Mouse (Mus musculus) kidney, embryonic 15.5 days (tissue): ENCODE results near the gene Crk. TPM values are rescaled to one million over a fixed set of nuclear protein-coding genes. Genes with fewer than 3 reads are reported as not detected.
"Not testable (repeated sequence)": the region's sequence is repeated elsewhere in the genome, so short reads cannot be mapped to it uniquely, and the experiment has no call there.

Experiments
- ATAC-seq: fragments of 200-750 bp; cut with Nextera tagmentation; replicated peaks from 2 replicates; pipeline ENCODE4 v1.8.0; 2017; ENCODE audit warnings: moderate TSS enrichment; ENCODE audit not compliant: low FRiP score
- H3K27ac ChIP-seq: fragments of 300-500 bp; sonication (generic); 2 replicates; pipeline ENCODE4 v1.5.1; 2015; ENCODE audit warnings: mild to moderate bottlenecking, inconsistent platforms
- H3K27me3 ChIP-seq: fragments of 300-500 bp; sonication (generic); 2 replicates; pipeline ENCODE4 v1.6.1; 2015; ENCODE audit warnings: inconsistent platforms
- H3K36me3 ChIP-seq: fragments of 300-500 bp; sonication (generic); 2 replicates; pipeline ENCODE4 v1.6.1; 2015; ENCODE audit warnings: inconsistent platforms
- H3K4me1 ChIP-seq: fragments of 300-500 bp; sonication (generic); 2 replicates; pipeline ENCODE4 v1.6.1; 2015; ENCODE audit warnings: inconsistent platforms
- H3K4me2 ChIP-seq: fragments of 300-500 bp; sonication (generic); 2 replicates; pipeline ENCODE4 v1.6.1; 2015; ENCODE audit warnings: moderate library complexity, mild to moderate bottlenecking, inconsistent platforms
- H3K4me3 ChIP-seq: fragments of 300-500 bp; sonication (generic); replicated peaks from 2 replicates; pipeline ENCODE4 v1.5.1; 2015; ENCODE audit warnings: mild to moderate bottlenecking, inconsistent platforms
- H3K9ac ChIP-seq: fragments of 300-500 bp; sonication (generic); 2 replicates; pipeline ENCODE4 v1.6.1; 2015; ENCODE audit warnings: mild to moderate bottlenecking, inconsistent platforms
- H3K9me3 ChIP-seq: fragments of 300-500 bp; sonication (generic); replicated peaks from 2 replicates; pipeline ENCODE4 v1.6.1; 2016; ENCODE audit warnings: inconsistent platforms
- WGBS: fragments of 180-500 bp; shearing (Covaris S2); methylation state at CpG from one replicate; pipeline ENCODE4 v1.1.7; 2015; ENCODE audit warnings: mixed read lengths; 5-methylcytosine and 5-hydroxymethylcytosine counted together
- polyA plus RNA-seq: library from polyadenylated mRNA; unstranded; fragments of >200 nt; fragmentation: Nextera tagmentation; extraction: Ambion mirVana; gene quantifications from 2 replicates; pipeline ENCODE4 v1.2.1, GENCODE M21; 2015

The Crk gene
- polyA plus RNA-seq, 1 experiment from 2014 or later = 119 TPM

DNA sequence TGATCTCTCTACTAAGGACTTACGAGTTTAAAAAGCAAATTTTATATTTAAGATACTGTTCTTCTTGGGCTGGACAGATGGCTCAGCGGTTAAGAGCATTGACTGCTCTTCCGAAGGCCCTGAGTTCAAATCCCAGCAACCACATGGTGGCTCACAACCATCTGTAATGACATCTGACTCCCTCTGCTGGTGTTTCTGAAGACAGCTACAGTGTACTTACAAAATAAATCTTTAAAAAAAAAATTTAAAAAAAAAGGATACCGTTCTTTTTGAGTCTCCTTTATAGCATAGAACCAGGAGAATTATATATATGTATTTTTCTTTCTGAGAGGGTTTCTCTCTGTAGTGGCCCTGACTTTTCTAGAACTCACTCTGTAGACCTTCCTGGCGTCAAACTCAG, 21.5 kb downstream of the Crk start:
- 95% methylated on average over 5 of the region's 5 CpGs for WGBS
- no peak for ATAC-seq
- Histone ChIP-seq H3K4me2 (no peak overlapping the region), H3K4me3 (no peak overlapping the region), H3K36me3 (peaks cover 89% of the 10 kb centered on the region), H3K27me3 (no peaks in the 10 kb centered on the region), H3K4me1 (no peaks in the 10 kb centered on the region), H3K9me3 (no peaks in the 10 kb centered on the region), H3K9ac (no peak overlapping the region), H3K27ac (no peak overlapping the region)

DNA sequence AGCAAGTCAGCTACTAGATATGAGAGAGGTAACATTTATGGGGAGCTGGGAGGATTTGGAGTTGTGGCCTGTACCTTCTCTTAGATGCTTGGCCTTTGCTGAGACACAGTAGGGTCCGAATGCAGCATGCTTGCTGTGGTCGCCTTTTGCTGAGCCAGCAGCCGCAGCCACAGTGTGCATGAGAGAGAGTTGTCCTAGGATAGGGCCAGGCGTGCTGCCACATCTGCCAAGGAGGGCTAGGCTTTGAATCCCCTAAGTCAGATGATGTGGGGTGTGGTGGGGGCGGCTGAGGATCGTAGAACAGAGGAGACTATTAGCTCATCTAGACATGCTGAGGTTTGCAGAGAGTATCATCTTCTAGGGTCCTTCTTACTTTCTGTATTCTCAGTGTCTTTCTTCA, 23.7 kb downstream of the Crk start:
- Histone ChIP-seq H3K9me3 (no peaks in the 10 kb centered on the region), H3K27me3 (no peaks in the 10 kb centered on the region), H3K4me1 (no peaks in the 10 kb centered on the region), H3K36me3 (peaks cover 91% of the 10 kb centered on the region), H3K4me2 (no peak overlapping the region), H3K4me3 (no peak overlapping the region), H3K9ac (no peak overlapping the region), H3K27ac (no peak overlapping the region)
- 87% methylated on average over 6 of the region's 6 CpGs for WGBS
- ATAC-seq = no peak

DNA sequence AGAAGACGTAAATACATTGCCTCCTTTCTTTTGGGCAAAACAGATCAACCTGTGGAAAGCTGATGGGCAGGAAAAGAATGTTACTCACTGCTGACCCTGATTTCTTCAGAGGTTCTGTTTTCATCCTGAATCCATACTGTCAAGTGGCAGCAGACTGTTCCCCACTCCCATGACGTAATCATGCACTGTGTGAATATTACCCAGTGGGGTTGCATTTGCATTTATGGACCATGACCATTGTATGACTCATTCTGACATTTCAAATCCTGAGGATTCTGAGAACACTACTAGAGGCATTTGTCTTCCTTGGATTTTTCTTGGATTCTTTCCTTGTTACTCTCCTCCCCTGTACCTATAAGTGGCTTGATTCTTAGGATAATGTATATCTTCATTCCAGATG, 24.7 kb downstream of the Crk start:
- Histone ChIP-seq H3K4me2 (no peak overlapping the region), H3K9me3 (no peaks in the 10 kb centered on the region), H3K36me3 (peaks cover 87% of the 10 kb centered on the region), H3K27me3 (no peaks in the 10 kb centered on the region), H3K9ac (no peak overlapping the region), H3K4me3 (no peak overlapping the region), H3K4me1 (no peaks in the 10 kb centered on the region), H3K27ac (no peak overlapping the region)
- ATAC-seq = no peak
- 90% methylated on average over 2 of the region's 2 CpGs for WGBS

DNA sequence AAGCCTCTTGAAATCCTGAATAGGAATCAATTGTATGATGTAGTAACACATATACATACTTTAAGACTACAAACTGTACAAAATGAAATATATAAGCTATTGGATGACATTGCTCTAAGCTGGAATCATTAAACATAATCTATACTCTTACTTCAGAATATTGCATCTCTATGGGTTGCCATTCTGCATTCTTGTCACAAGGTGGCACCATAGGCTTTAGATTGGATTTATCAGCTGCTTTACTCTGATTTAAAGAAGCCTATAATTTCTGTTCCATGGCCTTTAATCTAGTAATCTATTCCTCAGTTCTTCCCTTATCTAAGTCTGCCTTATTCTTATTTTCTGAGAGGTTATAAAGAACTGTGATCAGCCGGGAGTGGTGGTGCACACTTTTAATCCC, 34.9 kb downstream of the Crk start:
- no peaks in the 10 kb centered on the region for H3K36me3 ChIP-seq
- ATAC-seq = no peak
- H3K4me1 ChIP-seq = no peaks in the 10 kb centered on the region
- H3K27me3 ChIP-seq = no peaks in the 10 kb centered on the region
- H3K9ac ChIP-seq = no peak overlapping the region
- H3K27ac ChIP-seq = no peak overlapping the region
- WGBS = 95% methylated on average over 1 of the region's 1 CpGs
- no peak overlapping the region for H3K4me2 ChIP-seq
- H3K4me3 ChIP-seq = no peak overlapping the region
- peaks cover 4% of the 10 kb centered on the region; the same call in 1 of the 2 replicates for H3K9me3 ChIP-seq

DNA sequence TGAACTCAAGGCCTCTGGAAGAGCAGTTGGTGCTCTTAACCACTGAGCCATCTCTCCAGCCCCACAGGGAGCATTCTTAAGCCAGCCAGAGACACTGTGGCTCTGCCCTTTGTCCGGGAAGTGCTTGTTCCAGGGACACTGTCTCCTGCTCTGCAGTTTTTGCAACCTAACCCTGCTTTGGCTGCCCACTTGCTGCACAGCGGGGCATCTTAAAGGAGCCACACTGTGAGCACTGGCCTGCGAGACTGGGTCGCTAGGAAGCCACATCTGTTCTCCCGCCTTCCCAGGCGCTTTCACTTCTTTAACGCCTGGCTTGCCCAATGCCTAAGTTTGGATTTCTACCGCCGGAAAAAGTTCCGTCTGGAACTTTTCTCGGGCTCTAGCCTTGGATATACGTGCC, 36.5 kb downstream of the Crk start:
- 34% methylated on average over 12 of the region's 12 CpGs for WGBS
- H3K36me3 ChIP-seq = no peaks in the 10 kb centered on the region
- ATAC-seq = no peak
- H3K9ac ChIP-seq = no peak overlapping the region
- H3K4me2 ChIP-seq = no peak overlapping the region; the same call in 1 of the 2 replicates
- no peaks in the 10 kb centered on the region for H3K4me1 ChIP-seq
- H3K9me3 ChIP-seq = peaks cover 4% of the 10 kb centered on the region; the same call in 1 of the 2 replicates
- no peak overlapping the region for H3K27ac ChIP-seq
- H3K27me3 ChIP-seq = no peaks in the 10 kb centered on the region
- H3K4me3 ChIP-seq = no peak overlapping the region

DNA sequence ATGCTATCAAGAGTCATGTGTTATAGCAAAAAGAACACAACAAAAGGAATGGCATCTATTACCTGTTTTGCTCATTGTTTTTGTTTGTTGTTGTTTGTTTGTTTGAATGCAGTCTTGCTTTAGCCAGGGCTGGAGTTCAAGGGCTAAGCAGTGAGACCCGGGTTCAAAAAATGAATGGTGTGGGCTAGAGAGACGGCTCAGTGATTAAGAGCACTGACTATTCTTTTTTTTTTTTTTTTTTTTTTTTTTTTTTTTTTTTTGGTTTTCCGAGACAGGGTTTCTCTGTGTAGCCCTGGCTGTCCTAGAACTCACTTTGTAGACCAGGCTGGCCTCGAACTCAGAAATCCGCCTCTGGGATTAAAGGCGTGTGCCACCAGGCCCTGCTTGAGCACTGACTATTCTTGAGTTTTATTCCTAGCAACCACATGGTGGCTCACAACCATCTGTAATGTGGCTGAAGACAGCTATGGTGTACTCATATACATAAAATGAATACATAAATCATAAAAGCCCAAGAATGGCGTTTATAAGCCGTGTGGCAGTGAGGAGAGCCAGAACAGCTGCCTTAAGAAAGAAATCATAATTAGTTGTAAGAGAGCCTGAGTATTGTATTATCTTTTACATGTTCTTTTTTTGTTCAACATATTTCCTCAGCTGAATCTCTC, 37.7 kb downstream of the Crk start:
- peaks cover 15% of the 10 kb centered on the region for H3K9me3 ChIP-seq
- H3K27ac ChIP-seq = no peak overlapping the region
- no peaks in the 10 kb centered on the region for H3K36me3 ChIP-seq
- H3K27me3 ChIP-seq = no peaks in the 10 kb centered on the region
- no peak overlapping the region for H3K4me3 ChIP-seq
- 73% methylated on average over 8 of the region's 8 CpGs for WGBS
- H3K4me1 ChIP-seq = no peaks in the 10 kb centered on the region
- H3K9ac ChIP-seq = no peak overlapping the region
- ATAC-seq = no peak
- no peak overlapping the region for H3K4me2 ChIP-seq

DNA sequence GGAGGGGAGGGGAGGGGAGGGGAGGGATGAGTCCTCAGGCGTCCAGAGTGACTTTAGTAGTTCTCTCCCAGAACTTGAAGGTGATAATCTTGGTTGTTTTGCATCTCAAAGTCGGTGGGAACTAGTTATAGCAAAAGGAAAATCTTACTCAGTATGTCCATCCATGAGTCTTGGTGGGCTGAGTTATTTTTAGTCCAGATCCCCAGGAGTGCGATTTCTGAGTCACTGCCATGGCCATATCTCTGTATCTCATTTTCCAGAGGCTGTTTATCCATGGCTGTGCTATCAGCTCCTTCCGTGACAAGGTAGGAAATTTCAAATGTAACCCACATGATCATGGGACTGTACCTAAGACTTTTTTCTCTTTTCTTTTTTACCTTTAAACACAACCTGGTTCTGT, 43.3 kb downstream of the Crk start:
- Histone ChIP-seq H3K4me2 (no peak overlapping the region), H3K4me3 (no peak overlapping the region), H3K27ac (no peak overlapping the region), H3K36me3 (no peaks in the 10 kb centered on the region), H3K27me3 (no peaks in the 10 kb centered on the region), H3K9me3 (peaks cover 11% of the 10 kb centered on the region; the same call in 1 of the 2 replicates), H3K9ac (no peak overlapping the region), H3K4me1 (no peaks in the 10 kb centered on the region)
- 58% methylated on average over 4 of the region's 4 CpGs for WGBS
- ATAC-seq = no peak

DNA sequence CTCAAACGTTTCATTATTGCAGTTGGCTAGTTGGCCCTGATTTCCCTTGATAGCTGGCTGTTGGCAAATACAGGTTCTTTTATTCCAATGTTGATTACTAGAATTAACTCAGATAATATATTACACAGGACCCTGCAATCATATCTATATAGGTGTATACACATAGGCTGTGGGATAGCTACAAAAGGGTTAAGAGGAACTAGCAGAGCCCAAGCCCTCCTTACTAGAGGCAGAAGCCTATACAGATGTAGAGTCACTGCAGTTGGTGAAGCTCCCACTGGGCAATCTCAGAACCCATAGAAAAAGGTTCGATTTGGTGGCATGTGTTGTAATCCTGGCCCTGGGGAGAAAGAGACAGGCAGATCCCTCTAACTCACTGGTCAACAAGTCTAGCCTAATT, 48.1 kb downstream of the Crk start:
- no peaks in the 10 kb centered on the region for H3K9me3 ChIP-seq
- H3K36me3 ChIP-seq = no peaks in the 10 kb centered on the region
- 76% methylated on average over 2 of the region's 2 CpGs for WGBS
- H3K27me3 ChIP-seq = no peaks in the 10 kb centered on the region
- no peak overlapping the region for H3K27ac ChIP-seq
- no peak for ATAC-seq
- peaks cover 7% of the 10 kb centered on the region for H3K4me1 ChIP-seq
- no peak overlapping the region for H3K4me3 ChIP-seq
- no peak overlapping the region for H3K9ac ChIP-seq
- H3K4me2 ChIP-seq = no peak overlapping the region

DNA sequence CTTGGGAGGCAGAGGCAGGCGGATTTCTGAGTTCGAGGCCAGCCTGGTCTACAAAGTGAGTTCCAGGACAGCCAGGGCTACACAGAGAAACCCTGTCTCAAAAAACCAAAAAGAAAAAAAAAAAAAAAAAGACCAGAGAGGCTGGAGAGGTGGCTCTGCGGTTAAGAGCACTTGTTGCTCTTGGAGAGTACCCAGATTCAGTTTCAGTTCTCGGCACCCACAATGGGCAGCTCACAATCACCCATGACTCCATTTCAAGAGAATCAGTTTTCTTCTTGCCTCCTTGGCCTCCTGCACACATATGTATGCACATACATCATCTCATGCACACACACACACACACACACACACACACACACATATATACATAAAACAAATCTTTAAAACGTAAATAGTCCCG, 48.6 kb downstream of the Crk start:
- not testable (repeated sequence) for H3K4me2 ChIP-seq, H3K9ac ChIP-seq, H3K36me3 ChIP-seq, H3K9me3 ChIP-seq, ATAC-seq, H3K4me3 ChIP-seq, H3K27me3 ChIP-seq, H3K27ac ChIP-seq
- peaks cover 10% of the 10 kb centered on the region for H3K4me1 ChIP-seq
- WGBS = 92% methylated on average over 6 of the region's 6 CpGs

DNA sequence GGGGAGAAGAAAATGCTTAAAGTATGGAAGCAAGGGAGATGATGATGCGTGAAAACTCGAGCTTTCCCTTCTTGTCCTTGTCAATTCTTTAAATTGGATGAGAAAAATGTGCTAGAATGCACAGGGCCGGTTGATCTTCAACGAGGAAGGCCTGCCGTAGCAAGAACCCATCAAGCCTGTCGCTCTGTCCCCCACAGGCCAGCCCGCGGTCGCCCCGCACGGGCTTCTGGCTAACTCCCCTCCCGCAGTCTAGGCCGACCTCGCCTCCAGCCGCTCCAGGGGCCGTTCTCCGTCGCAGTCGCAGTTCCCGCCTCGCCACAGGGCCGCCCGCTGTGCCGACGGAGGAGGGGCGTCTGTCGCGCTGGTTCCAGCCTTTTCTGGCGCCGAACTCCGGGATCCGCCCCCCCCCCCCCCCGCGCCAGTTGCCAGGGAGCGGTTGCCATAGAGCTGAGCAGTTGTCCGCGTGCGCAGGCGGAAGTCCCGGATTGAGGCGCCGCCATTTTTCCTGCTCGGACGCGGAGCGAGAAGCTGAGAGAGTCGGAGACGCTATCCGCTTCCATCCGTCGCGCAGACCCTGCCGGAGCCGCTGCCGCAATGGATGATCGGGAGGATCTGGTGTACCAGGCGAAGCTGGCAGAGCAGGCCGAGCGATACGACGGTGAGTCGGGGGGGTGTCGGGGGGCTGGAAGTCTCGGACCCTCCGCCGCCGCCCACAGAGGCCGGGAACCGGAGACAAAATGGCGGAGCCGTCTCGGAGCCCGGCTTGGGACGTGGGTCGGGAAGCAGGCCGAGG, 53.6 kb downstream of the Crk start, which contains the start of gene Ywhae:
Ywhae (plus strand) TSS at position 436 of the 793 bp plus-strand sequence.
- Histone ChIP-seq H3K4me1 (peaks cover 40% of the 10 kb centered on the region), H3K36me3 (0 out of 2 replicates have a peak, but pooled peaks cover 4% of the 10 kb centered on the region), H3K4me2 (peak within 1 kb of the TSS; percentile 82), H3K27me3 (no peaks in the 10 kb centered on the region), H3K9me3 (no peaks in the 10 kb centered on the region), H3K27ac (peak within 1 kb of the TSS; percentile 98), H3K4me3 (peak within 1 kb of the TSS; percentile 93), H3K9ac (peak within 1 kb of the TSS; percentile 99)
- WGBS = under 1% methylated on average over 74 of the region's 76 CpGs
- peak; percentile 95 for ATAC-seq

DNA sequence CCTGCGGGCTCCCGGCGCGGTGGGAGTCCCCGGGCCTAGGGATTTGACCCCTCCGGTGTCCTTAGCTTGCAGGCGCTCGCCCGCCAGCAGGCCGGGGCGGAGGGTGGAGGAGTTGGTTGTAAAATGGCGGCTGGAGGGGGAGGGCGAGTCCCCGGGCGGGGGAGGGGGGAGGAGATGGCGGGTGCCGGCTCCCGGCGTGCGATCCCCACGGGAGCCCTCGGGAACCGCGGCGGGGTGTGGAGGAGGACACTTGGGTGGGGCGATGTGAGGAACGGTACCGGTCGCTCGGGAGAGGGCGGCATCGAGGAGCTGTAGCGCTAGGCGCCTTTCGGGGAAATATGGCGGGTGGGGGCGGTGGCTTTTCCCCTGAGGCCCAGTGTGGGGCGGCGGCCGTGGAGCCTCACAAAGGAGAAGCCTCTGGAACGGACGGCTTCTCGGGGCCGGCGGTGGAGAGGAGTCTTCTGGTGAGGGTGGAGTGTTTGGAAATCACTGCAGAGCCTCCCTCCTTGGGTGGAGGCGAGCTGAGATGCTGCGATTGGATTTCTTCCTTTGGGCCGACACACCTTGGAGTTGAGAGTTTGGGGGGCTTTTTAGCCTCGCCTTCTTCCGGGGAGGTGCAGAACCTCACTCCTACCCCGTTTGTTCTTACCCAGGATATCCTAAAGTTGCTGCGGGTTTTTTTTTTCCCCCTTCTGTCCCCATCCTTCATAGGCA, 54.3 kb downstream of the Crk start:
- H3K27ac ChIP-seq = peak overlapping the region; percentile 98
- 1% methylated on average over 47 of the region's 52 CpGs for WGBS
- peak overlapping the region; percentile 93 for H3K4me3 ChIP-seq
- peak overlapping the region; percentile 99 for H3K9ac ChIP-seq
- H3K27me3 ChIP-seq = no peaks in the 10 kb centered on the region
- H3K9me3 ChIP-seq = no peaks in the 10 kb centered on the region
- H3K36me3 ChIP-seq = peaks cover 10% of the 10 kb centered on the region
- H3K4me1 ChIP-seq = peaks cover 43% of the 10 kb centered on the region
- ATAC-seq = peak; percentile 64
- H3K4me2 ChIP-seq = peak overlapping the region; percentile 82
